Mouse (Mus musculus) monocyte, adult 2 months (primary cell): ENCODE data around the gene Itgae.
"Not testable (repeated sequence)": the region's sequence is repeated elsewhere in the genome, so short reads cannot be mapped to it uniquely, and the experiment has no call there.

Source experiments
- DNase-seq, 2 experiments: peaks; one replicate each; pipeline ENCODE4 v3.0.0; 2022; ENCODE audit warnings: low spot score in 2 of 2, low read depth in 1 of 2

The Itgae gene

GRCm38 (mm10) chr11:73092057-73092456 lies 1.7 kb downstream of the Itgae start:
- no peak for DNase-seq

- DNase-seq, result no peak
Measured at GRCm38 (mm10) chr11:73092877-73093276, 2.5 kb downstream of the Itgae start.

DNA sequence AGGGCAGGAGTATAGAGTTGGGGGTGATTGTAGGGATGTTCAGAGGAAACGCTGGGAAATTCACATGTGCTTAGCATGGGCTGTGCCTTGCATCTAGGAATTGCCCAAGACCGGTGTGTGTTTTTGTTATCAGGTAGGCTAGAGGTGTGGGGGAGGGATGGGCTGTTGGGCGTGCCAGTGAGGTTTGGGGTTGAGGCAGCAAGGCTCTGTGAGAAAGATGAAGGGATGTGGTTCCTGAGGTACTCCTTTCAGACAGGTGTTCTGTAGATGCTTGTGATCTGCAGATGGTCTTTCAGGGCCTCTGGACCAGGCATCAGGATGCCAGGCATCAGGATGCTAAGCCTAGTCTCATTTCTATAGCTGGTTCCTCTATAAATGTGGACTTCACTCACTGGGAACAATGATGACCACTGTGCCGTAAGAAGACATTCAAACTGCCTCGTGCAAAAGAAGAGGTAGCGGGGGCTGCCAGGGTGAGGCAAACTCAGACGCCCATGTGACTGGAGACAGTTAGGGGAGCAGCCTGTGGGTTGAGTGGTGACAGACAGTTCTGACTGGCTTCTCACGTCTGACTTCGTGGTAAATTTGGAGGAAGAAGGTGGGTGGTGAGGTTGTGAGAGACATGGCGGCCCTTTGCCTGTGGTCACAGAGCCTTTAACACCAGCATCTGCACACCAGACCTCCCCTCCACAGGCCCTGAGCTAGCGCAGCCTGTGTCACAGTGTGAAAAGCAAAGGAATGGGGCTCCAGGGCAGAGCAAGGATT lies 4.0 kb downstream of the Itgae start:
- no peak for DNase-seq

DNA sequence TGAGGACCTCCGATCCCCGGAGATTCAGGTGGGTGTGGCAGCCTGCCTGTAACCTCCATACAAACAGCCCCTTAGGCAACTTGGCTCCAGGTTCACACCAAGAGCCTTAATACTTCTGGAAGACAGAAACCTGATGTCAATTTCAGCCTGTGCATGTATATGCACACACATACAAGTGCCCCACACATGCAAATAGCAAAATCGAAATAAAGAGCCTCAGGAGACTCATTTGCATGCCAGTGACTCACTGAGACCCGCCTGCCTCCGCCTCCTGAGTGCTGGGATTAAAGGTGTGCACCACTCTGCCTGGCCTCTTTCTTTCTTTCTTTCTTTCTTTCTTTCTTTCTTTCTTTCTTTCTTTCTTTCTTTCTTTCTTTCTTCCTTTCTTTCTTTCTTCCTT lies 8.5 kb downstream of the Itgae start:
- DNase-seq, result no peak

DNA sequence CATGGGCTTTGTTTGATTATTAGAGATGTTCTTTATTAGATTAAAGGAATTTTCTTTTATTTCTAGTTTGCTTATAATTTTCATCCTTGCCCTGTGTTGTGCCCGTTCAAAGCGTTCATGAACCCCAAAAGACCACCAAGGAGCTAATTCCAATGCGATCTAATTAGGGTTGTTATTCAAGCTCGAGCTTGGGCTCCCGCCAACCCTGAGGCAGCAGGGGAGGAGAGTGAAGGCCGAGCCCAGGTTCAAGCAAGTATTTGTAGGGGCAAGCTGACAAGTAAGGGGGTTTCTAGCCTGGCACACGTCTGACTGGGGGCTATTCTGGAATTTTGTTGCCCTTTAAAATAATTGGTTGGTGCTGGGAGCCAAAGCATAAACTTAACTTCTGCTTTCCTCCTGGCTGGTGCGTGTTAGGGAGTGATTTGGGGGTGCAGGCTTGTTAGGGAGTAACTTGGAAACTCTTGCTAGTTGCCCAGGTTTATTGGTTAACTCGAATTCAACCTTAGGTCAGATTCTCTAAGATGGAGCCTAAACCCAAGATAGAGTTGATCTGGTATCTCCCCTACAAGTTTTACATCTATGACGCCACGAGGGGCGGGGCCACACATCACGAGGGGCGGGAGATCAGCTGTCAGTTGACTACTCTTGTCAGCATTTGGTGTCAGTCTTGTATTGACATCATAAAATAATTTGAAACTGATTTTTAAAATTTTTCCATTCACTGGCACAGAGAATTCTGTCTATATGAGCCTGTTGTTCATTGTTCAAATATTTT lies 9.8 kb downstream of the Itgae start:
- no peak for DNase-seq

DNA sequence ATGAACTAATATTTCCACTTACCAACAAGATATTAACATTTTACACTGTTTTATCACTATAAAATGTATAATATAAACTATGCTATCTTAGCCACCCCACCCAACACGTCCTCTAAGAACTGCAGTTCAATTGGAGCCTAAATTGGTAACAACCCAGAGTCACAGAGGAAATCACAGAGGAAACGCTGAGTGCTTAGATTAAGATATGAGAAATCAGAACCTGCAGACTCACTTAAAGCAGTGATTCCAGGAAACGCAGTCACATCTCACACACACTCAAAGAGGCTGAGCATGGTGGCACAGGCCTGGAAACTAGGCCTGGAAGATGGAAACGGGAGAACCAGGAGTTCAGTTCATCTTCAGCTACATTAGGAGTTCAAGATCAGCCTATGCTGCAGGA lies 10.9 kb downstream of the Itgae start:
- DNase-seq, result no peak

DNA sequence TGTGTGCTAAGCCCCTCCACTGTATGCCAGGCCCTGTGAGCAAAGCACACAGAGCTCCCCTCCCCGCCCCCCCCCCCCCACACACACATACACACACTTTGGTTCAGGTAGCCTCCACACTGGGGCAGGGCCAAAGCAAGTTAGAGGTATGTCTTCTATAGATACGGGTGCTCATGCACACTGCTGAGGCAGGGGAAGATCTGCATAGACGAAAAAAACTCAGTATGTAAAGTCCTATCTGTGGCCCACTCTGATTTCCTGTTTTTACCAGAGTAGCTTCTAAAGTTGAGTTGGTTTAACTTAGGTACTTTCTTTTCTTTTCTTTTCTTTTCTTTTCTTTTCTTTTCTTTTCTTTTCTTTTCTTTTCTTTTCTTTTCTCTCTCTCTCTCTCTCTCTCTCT lies 14.9 kb downstream of the Itgae start:
- DNase-seq, result no peak

GRCm38 (mm10) chr11:73107358-73107757 lies 17.0 kb downstream of the Itgae start:
- DNase-seq, result not testable (repeated sequence)

GRCm38 (mm10) chr11:73108195-73108897 lies 18.0 kb downstream of the Itgae start:
- no peak for DNase-seq

DNA sequence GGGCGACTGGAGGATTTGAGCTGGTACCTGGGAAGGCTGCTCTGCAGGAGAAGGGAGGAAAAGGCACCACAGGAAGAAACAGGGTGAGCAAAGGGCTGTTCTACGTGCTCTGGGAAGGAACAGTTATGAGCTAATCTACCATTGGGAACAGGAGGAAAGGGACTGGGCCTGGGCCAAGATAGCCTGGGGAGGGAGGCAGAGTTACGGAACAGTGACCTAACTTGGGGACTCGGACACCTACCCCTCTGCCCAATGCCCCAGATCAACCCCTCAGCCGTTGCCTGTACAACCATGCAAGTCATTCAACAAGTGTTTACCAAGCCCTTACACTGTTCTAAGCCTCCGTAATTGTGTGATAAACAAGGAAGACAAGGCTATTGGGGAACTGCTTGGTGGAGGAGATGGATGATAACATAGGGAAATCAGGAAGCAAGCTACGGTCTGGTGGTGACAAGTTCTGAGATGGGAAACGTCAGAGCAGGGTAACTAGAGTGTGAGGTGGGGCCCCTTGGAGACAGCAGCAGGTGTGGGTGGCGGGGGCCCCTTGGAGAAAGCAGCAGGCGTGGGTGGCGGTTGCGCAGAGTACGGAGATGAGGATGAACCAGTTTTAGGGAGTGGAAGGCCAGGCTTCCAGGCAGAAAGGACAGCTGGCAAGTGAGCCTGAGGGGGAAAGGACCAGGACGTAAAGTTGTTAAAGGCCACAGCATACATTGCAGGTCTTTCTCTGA lies 18.7 kb downstream of the Itgae start:
- no peak for DNase-seq

GRCm38 (mm10) chr11:73109941-73110340 lies 19.6 kb downstream of the Itgae start:
- no peak for DNase-seq

GRCm38 (mm10) chr11:73111414-73111813 lies 21.0 kb downstream of the Itgae start:
- DNase-seq, result no peak

DNA sequence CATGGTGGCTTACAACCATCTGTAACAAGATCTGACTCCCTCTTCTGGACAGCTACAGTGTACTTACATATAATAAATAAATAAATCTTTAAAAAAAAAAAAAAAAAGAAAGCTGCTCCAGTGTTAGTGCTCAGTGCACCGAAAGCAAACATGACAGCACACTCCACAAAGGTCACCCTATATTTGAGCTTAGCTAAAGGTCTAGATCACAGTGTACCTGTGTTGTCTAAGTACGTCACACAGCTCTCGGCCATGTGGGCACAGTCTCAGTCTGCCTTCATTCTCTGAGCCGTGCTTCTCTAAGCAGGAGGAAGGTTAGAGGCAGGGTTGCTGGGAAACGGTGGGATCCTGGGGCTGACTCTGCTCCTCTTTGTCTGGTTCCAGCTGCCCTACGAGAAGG lies 36.1 kb downstream of the Itgae start:
- no peak for DNase-seq

DNA sequence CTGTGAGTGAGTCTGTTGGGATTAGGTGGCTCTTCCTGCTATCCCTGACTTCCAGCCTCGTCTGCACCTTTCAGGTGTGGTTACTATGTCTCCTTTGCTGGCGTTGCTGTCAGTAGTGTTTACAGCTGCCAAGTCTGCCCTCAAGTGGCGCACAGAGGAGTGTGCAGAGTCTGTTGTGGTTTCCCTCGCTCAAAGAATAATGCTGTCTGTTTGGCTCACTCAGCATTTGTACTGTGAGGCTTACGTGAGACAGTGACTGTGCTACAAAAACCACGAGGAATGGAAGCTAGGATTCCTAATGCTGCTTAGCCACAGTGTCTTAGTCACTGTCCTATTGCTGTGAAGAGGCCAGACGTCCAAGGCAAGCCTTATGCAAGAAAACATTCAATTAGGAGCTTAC lies 40.6 kb downstream of the Itgae start:
- DNase-seq, result no peak

- DNase-seq, result no peak
Measured at GRCm38 (mm10) chr11:73132999-73133398, 42.6 kb downstream of the Itgae start.

GRCm38 (mm10) chr11:73134222-73134621 lies 43.8 kb downstream of the Itgae start:
- DNase-seq, result no peak

- no peak for DNase-seq
Measured at GRCm38 (mm10) chr11:73136587-73136986, 46.2 kb downstream of the Itgae start.

DNA sequence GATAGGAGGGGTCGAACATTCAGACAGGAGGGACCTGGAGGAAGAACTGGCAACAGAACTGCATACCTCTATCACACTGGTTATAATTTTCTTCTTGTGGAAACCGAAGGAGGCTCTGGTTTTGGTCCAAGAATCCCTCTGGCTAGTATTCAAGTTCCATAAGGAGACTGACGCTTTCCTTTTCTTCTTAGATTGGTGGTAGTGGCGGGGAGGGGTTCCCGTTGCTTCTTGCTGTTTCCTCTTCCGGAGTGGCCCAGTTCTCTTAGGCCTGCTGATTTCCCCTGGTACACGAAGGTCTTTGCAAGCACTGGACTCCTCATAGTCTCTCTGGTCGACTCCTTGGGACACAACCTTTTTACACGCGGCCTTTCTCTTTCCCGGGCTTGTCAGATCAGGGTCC lies 46.7 kb downstream of the Itgae start:
- no peak for DNase-seq

GRCm38 (mm10) chr11:73137591-73138501 lies 47.5 kb downstream of the Itgae start, which contains the start of gene Haspin:
Haspin (minus strand) TSS chr11:73138294.
- peak; percentile 78 to 87 for DNase-seq

DNA sequence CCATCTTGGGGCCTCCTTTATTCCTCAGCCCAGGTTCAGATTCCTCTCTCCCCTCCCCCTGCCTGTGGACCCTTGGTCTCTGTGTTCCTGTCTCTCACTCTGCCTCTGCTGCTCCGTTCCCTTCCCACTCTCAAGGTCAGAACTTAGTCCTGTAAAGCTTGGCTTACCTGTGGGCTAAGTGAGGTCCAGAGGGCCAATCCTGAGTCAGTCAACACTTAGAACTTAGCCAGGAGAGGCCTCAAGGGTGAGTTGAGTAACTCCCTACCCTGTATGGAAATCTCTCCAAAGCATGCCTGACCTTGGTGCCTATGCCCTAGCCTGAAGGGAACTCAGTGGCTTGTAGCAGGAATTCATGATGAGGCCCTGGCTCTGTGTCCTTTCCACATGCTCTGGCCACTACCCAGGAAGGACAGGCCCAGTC lies 53.9 kb downstream of the Itgae start:
- DNase-seq, result no peak
